Mouse (Mus musculus) spleen, adult 2 months (tissue): ENCODE data around the gene Zkscan2. TPM values are rescaled to one million over a fixed set of nuclear protein-coding genes. Genes with fewer than 3 reads are reported as not detected.

Source experiments
- DNase-seq, 2 experiments: peaks; one replicate each; pipeline versions ENCODE4 v3.0.0 to v3.0.0-alpha.2; 2012 to 2021; ENCODE audit warnings: low spot score in 2 of 2, low read depth in 1 of 2
- H3K27ac ChIP-seq: fragments of 200-500 bp; 2 replicates; pipeline ENCODE4 v1.5.1; 2012; ENCODE audit warnings: low read length, inconsistent platforms; ENCODE audit not compliant: insufficient read depth
- H3K27me3 ChIP-seq: fragments of 200-500 bp; 2 replicates; pipeline ENCODE4 v1.6.1; 2012; ENCODE audit warnings: mild to moderate bottlenecking, moderate library complexity, low read length, inconsistent platforms; ENCODE audit not compliant: control insufficient read depth, insufficient read depth
- H3K36me3 ChIP-seq: fragments of 200-500 bp; 2 replicates; pipeline ENCODE4 v1.6.1; 2012; ENCODE audit warnings: mild to moderate bottlenecking, low read length, inconsistent platforms; ENCODE audit not compliant: control insufficient read depth, insufficient read depth
- H3K4me1 ChIP-seq: fragments of 200-500 bp; 2 replicates; pipeline ENCODE4 v1.6.1; 2011; ENCODE audit warnings: inconsistent platforms; ENCODE audit not compliant: control insufficient read depth, insufficient read depth, insufficient read length
- H3K4me3 ChIP-seq: fragments of 200-500 bp; 2 replicates; pipeline ENCODE4 v1.5.1; 2011; ENCODE audit warnings: mild to moderate bottlenecking, inconsistent platforms; ENCODE audit not compliant: insufficient read depth, insufficient read length; ENCODE audit errors: extremely low read depth
- CTCF ChIP-seq: fragments of 200-500 bp; IDR thresholded peaks from 2 replicates; pipeline ENCODE4 v1.5.1; 2011; ENCODE audit warnings: mild to moderate bottlenecking, inconsistent platforms; ENCODE audit not compliant: insufficient read depth, insufficient read length, insufficient replicate concordance; ENCODE audit errors: extremely low read depth
- POLR2A ChIP-seq: fragments of 200-500 bp; IDR thresholded peaks from 2 replicates; pipeline ENCODE4 v1.6.1; 2011; ENCODE audit warnings: low read depth, low read length, inconsistent platforms
- WGBS: fragments of 180-500 bp; shearing (Covaris S2); methylation state at CpG from one replicate; pipeline ENCODE4 v1.1.7; 2018; 5-methylcytosine and 5-hydroxymethylcytosine counted together
- polyA plus RNA-seq: library from polyadenylated mRNA; depleted of rRNA; stranded (reverse); fragments of >200 nt; gene quantifications from 2 replicates; pipeline ENCODE4 v1.2.3, GENCODE M21; 2012

The Zkscan2 gene
- polyA plus RNA-seq, 1 experiment, result 0.04 TPM

DNA sequence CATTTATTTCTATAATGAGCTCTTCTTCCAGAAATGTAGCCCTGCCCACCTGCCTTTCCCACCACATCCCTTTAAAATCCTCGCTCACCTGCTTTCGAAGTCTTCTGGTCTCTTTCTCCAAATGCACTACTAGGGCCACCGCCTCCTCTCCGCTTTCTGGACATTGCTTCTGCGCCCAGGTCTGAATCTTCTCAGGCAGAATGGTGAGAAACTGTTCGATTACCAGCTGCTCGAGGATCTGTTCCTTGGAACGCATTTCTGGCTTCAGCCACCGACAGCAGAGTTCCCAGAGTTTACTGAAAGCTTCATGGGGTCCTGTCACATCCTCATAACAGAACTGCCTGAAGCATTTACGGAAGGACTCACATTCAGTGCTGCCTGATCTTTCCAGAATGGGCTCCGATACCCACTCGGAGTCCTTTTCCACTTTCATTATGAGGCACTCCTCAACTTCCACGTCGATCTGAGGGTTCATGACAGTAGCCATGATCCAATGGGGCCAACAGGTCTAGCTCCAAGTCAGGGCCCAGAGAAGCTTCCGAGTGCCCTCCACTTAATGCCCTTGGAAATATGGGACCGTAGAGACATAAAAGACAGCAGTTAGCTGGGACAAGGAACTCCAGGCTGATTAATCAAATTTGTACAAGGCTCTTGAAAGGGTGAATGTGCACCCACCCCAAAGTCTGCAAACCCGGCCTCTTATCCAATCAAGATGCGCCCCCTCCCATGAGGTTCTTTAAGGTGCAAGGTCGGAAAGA lies 589 bp downstream of the Zkscan2 start:
- Histone ChIP-seq H3K36me3 (no peaks in the 10 kb centered on the region), H3K4me1 (peaks cover 4% of the 10 kb centered on the region; the same call in 1 of the 2 replicates), H3K4me3 (no peak overlapping the region), H3K27me3 (peaks cover 2% of the 10 kb centered on the region; the same call in 1 of the 2 replicates), H3K27ac (no peak overlapping the region)
- 56% methylated on average over 19 of the region's 19 CpGs for WGBS
- no peak for DNase-seq
- TF ChIP-seq POLR2A (no peak), CTCF (no peak)

DNA sequence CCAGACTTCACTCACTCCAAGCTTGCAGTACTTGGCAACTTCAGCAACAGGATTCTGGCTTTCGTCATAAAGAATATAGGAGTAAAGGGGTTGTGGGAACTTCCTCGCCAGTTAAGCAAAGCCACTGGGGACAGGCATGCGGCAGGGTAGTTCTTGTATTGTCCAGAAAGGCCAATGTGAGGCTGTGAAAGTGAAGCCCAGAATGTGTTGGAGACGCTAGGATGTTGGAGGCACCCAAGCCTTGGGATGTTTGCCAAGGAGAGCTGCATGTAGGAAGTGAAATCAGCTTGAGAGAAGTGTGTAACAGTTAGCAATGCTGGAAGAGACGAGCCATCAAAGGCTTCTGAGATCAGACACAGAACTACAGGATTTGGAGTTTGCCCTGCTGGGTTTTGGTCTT lies 12.5 kb downstream of the Zkscan2 start:
- Histone ChIP-seq H3K27ac (no peak overlapping the region), H3K4me3 (no peak overlapping the region), H3K4me1 (no peaks in the 10 kb centered on the region), H3K36me3 (no peaks in the 10 kb centered on the region), H3K27me3 (no peaks in the 10 kb centered on the region)
- WGBS, result 78% methylated on average over 5 of the region's 5 CpGs
- TF ChIP-seq POLR2A (no peak), CTCF (no peak)
- DNase-seq, result no peak

DNA sequence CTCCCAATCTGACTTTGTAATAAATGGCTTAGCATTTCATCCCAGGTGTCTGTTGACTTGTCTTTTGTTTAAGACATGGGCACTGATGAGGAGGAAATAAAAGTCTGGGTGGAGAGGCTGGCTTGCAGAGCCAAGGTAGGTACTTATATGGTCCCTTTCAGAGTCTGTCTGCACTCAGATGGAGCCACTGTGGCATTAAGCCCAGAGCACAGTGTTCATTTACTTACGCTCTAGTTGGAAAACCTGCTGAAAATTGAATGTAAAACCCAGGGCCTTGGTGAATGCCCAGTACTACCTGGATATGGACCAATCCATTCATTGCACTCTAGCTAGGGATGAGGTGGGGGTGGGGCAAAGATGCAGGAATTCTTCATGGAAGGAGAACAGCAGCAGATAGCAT lies 32.3 kb downstream of the Zkscan2 start:
- Histone ChIP-seq H3K4me3 (no peak overlapping the region), H3K27ac (no peak overlapping the region), H3K4me1 (no peaks in the 10 kb centered on the region), H3K27me3 (no peaks in the 10 kb centered on the region), H3K36me3 (no peaks in the 10 kb centered on the region)
- TF ChIP-seq CTCF (no peak), POLR2A (no peak)
- WGBS, result 94% methylated on average over 1 of the region's 1 CpGs
- DNase-seq, result no peak

DNA sequence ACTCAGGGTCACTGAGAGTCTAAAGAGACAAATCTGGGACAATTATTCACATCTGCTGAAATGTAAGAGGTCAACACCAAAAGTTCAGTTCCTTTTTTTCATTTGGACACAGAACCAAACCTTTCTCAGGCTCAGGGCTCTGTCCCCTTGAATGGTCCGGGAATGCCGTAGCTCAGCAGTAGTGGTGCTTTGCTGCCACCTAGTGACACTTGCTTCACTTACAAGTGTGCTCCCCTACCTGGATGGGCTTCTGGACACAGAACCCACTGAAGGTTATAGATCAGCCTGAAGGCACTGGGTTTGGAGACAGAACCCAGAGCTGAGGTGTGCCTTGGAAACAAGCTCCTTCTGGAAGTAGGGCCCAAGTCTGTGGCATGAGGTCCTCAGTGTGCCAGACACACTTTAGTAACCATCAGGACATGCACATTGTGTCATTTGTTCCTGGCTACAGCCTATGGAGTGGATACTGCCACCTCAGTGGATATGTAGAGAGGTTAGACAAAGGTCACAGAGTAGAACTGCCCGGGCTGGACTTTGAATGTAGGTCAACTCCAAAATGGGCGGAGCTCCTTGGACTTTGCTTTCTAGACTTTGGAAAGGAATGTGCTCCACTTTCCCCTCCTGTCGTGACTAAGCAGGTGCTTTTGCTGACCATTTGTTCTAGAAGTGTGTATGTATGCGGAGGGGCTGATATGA lies 34.4 kb downstream of the Zkscan2 start:
- Histone ChIP-seq H3K36me3 (no peaks in the 10 kb centered on the region), H3K4me3 (no peak overlapping the region), H3K27me3 (no peaks in the 10 kb centered on the region), H3K4me1 (no peaks in the 10 kb centered on the region), H3K27ac (no peak overlapping the region)
- 46% methylated on average over 6 of the region's 6 CpGs for WGBS
- TF ChIP-seq CTCF (peak; percentile 95; the same call in 1 of the 2 replicates), POLR2A (no peak)
- peak; percentile 8 to 56 for DNase-seq

DNA sequence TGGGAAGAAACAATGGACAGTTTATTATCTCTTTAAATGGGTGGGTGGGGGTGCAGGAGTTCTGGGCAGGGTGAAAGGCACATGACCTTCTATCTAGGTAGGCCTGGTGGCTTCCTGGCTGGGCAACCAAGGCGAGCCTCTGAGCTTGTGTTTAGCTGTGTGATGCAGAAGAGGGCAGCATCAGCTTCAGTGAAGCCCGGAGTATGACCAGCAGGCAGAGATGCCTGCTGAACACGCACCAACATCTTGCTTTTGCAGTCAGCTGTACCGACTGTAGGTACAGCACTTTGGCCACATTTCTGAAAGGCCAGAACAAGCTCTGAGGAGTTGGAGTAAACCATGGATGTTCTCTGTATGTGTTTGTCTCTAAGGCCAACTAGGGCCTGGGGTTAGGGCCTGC lies 36.7 kb downstream of the Zkscan2 start:
- no peak overlapping the region for H3K27ac ChIP-seq
- WGBS, result 69% methylated on average over 4 of the region's 4 CpGs
- no peaks in the 10 kb centered on the region for H3K36me3 ChIP-seq
- no peak for DNase-seq
- H3K4me1 ChIP-seq, result no peaks in the 10 kb centered on the region
- no peak for TF ChIP-seq CTCF
- no peak for TF ChIP-seq POLR2A
- H3K27me3 ChIP-seq, result no peaks in the 10 kb centered on the region
- no peak overlapping the region for H3K4me3 ChIP-seq

DNA sequence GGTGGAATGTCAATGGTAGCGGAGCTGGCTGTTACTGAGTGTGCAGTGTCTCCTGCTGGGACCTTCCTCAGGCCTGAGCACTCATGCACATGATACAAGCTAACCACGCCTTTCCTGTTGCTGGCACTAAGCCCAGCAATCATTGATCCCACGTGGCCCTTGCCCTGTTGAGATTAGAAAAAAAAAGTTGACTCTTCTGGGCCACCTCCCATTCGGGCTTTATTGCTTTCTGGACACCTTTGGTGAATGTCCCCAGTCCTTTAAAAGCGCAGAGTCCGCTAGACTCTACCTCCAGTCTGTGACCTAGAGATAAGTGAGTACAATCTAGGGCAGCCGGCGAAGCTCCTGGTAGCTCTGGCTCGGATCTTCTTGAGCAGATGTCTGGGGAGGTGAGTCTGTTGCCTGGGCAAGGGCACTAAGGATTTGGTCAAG lies 38.2 kb downstream of the Zkscan2 start, which contains the start of gene Aqp8:
Aqp8 (plus strand) TSS at position 222 of the 432 bp plus-strand sequence.
- Histone ChIP-seq H3K27me3 (no peaks in the 10 kb centered on the region), H3K4me1 (no peaks in the 10 kb centered on the region), H3K4me3 (no peak within 1 kb of the TSS), H3K36me3 (no peaks in the 10 kb centered on the region), H3K27ac (no peak within 1 kb of the TSS)
- WGBS, result 50% methylated on average over 9 of the region's 9 CpGs
- TF ChIP-seq POLR2A, result no peak
- DNase-seq, result no peak

DNA sequence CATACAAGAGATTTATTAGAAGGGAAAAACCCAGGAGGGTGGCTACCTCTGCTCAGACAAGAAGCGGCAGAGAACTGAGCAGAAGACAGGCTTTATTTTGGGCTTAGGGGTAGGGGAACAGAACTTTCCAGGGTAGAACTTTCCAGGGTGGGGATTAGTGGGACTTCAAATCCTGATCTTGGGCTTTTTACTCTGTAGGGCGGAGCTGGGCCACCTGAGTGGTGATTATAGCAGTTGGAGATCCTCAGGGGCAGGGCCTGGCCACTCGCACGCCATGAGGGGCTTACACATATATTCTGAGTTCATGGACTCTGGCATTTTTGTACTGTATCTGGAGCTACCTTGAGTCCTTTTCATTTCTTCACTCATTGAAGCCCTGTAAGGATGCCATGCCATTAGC lies 38.9 kb downstream of the Zkscan2 start:
- DNase-seq, result no peak
- no peaks in the 10 kb centered on the region for H3K4me1 ChIP-seq
- H3K36me3 ChIP-seq, result no peaks in the 10 kb centered on the region
- H3K4me3 ChIP-seq, result no peak overlapping the region
- no peaks in the 10 kb centered on the region for H3K27me3 ChIP-seq
- WGBS, result 92% methylated on average over 4 of the region's 4 CpGs
- H3K27ac ChIP-seq, result no peak overlapping the region
- TF ChIP-seq CTCF (no peak), POLR2A (no peak)
